Mouse (Mus musculus): ENCODE measurements around the gene Chst15. TPM values are rescaled to one million over a fixed set of nuclear protein-coding genes. Genes with fewer than 3 reads are reported as not detected.

Gene Chst15
- total RNA-seq (2021) = 10 to 100 TPM; 33.0 to 34.1 TPM
- long read RNA-seq, full-length matches to known transcripts = 7 of 15 reads
- long read RNA-seq, partial matches to known transcripts = 4 of 15 reads
- long read RNA-seq, other reads (novel, unspliced or antisense) = 4 of 15 reads

GRCm38 (mm10) chr7:132317036-132317541 is at the start of gene Chst15:
Gene Chst15 (minus strand): TSS chr7:132317228.
- no peak for DNase-seq (ENCODE audit: low spot score in 2 of 2)

DNA sequence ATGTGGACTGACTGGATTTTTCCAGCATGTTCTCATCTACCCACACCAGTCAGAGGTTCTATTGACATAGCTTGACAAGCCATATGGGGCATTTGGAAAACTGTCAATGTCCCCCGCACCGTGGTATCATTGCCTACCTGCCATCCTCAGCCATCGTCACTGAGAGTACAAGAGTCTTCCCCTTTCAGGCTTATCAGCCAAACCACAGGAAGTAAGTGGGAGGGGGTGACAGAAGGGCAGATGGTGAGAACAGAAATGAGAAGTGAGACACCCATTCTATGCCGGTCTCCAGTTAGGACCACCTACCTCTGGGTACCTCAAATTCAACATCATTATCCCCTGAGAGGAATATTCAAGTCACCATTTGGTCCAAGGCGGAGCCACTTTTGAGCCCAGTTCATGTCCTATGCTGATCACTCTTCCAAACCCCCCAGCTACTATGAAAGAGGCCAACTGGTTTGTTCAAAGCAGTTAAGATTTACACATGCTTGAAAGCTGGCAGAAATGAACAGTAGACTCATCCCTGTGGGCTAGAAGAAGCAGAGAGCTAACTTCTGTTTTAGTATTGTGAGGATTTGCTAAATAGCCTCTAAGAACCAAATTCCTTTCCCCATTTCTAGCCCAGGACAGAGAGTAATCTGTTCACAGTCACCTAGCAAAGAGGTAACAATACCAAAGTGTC is 48.8 kb upstream of the Chst15 start:
- DNase-seq (ENCODE audit: low spot score in 2 of 2) = no peak

GRCm38 (mm10) chr7:132365111-132365510 is 48.1 kb upstream of the Chst15 start:
- no peak for DNase-seq (ENCODE audit: low spot score in 2 of 2)

DNA sequence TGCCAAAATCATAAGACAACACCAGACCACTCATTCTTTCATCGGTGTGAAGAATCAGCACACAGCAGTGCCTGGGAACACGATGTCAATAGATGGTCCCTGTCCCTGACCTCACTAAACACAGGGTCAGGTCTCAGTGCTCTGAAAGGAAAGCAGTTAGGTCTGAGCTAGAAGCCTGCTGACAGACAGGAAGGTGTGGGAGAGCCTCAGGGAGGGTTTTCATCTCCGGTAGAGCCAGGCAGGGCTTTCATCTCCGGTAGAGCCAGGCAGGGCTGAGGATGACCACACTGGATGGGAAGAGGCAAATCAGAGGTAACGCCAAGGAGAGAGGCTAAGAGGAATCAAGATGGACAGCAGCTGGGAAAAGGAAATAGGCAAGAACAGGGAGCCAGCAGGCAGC is 47.5 kb upstream of the Chst15 start:
- no peak for DNase-seq (ENCODE audit: low spot score in 2 of 2)

DNA sequence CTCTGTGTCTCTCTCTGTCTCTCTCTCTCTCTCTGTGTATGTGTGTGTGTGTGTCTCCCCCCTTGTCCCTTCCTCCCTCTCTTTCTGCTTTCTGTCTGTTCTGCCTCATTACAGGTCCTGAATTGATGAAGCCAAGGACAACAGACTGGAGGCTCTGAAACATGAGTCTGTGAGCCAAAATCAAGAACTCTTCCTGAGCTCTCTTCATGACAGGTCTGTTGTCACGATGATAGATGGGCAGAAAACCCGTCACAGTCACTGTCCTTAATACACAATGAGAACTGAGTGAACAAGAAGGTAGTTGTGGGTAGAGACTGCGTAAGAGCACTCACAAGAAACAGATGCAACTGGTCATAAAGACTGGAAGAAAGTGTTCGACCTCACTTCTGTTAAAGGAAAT is 43.3 kb upstream of the Chst15 start:
- DNase-seq (ENCODE audit: low spot score in 2 of 2) = no peak

- no peak for DNase-seq (ENCODE audit: low spot score in 2 of 2)
These were observed 41.7 kb upstream of the Chst15 start for GRCm38 (mm10) chr7:132358709-132359108.

DNA sequence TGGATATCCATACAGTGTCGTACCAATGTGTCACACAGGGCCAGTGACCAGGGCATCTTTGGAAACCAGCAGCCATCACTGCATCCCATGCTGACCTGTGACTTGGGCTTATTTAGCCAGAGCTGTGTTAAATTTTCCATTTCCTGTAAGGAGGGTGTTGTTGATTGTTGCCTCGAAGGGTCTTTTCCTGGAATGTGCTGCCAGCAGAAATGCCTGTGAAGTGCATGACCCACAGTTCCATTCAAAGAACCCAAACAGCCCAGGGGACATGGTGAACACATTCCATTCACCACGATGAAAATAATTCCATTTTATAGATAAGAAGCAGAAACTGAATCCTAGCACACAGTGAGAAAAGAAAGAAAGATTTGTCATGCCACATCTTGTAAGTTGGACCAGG is 41.2 kb upstream of the Chst15 start:
- DNase-seq (ENCODE audit: low spot score in 2 of 2) = no peak

DNA sequence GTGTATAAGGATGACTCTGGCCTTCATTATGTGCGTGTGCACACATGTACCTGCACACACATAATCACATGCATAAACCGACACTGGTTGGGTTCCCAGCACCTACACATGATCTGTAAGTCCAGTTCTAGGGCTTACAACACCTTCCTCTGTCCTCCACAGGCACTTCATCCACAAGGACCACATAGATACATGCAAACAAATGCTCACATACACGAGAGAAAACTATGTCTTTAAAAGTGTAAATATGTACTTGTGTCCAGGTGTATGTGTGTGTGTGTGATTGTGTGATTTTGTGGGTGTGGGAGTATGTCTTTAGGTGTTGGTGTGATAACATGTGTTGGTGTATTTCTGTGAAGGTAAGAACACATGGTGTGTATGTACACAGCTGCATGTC is 40.8 kb upstream of the Chst15 start:
- no peak for DNase-seq (ENCODE audit: low spot score in 2 of 2)

- no peak for DNase-seq (ENCODE audit: low spot score in 2 of 2)
These were observed 40.1 kb upstream of the Chst15 start for GRCm38 (mm10) chr7:132356881-132357840.

- no peak for DNase-seq (ENCODE audit: low spot score in 2 of 2)
These were observed 39.2 kb upstream of the Chst15 start for GRCm38 (mm10) chr7:132356185-132356584.

DNA sequence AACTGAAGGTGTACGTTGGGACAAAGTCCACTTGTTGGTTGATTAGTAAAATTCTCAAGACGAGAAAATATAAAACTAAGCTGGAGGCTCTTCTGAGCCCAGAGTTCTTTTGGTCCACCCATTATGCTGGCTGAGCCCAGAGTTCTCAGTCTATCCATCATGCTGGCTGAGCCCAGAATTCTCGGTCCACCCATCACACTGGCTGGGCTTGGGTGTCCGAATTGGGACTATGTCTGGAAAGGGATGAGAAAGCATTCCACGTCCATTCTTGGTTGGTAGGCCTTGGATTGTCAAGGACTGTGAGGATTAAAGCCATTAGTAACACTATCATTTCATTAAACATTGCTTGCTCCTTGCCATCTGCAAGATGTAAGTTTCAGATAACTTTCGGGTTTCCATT is 38.7 kb upstream of the Chst15 start:
- no peak for DNase-seq (ENCODE audit: low spot score in 2 of 2)

- DNase-seq (ENCODE audit: low spot score in 2 of 2) = no peak
These were observed 32.1 kb upstream of the Chst15 start for GRCm38 (mm10) chr7:132349075-132349572.

GRCm38 (mm10) chr7:132347273-132348045 is 30.4 kb upstream of the Chst15 start:
- DNase-seq (ENCODE audit: low spot score in 2 of 2) = no peak

GRCm38 (mm10) chr7:132345526-132346070 is 28.6 kb upstream of the Chst15 start:
- DNase-seq (ENCODE audit: low spot score in 2 of 2) = no peak

DNA sequence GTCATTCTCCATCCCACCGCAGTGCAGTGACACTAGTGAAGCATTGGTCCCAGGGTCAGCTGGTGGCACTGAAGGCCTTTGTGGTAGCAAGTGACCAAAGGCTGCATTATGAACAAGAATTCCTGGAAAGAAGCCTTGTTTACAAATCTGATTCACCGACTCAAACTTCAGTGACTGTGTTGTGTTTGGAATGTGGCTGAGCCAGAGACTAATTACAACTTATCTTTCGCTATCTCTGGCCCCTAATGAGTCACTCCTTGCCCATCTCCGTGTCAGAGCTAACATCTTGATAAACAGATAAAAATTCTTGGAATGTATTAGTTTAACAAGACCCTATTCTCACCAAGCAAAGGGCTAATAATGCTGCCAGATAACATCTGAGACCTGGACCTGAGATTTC is 27.6 kb upstream of the Chst15 start:
- no peak for DNase-seq (ENCODE audit: low spot score in 2 of 2)

DNA sequence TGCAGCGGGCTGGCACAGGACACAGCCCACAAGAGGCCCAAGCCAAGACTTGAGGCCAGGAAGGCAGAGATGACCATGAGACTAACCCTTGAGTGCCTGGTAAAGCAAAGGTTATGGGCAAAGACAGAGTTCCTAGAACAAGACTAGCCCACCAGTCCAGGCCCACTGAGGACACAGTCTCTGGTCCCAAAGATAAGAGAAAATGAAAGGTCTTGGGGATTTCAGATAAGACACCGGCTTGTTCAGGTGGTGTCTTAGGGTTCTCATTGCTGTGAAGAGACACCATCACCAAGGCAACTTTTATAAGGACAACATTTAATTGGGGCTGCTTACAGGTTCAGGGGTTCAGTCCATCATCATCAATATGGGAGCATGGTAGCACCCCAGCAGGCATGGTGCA is 26.9 kb upstream of the Chst15 start:
- DNase-seq (ENCODE audit: low spot score in 2 of 2) = no peak

- DNase-seq (ENCODE audit: low spot score in 2 of 2) = no peak
These were observed 26.1 kb upstream of the Chst15 start for GRCm38 (mm10) chr7:132343146-132343545.

DNA sequence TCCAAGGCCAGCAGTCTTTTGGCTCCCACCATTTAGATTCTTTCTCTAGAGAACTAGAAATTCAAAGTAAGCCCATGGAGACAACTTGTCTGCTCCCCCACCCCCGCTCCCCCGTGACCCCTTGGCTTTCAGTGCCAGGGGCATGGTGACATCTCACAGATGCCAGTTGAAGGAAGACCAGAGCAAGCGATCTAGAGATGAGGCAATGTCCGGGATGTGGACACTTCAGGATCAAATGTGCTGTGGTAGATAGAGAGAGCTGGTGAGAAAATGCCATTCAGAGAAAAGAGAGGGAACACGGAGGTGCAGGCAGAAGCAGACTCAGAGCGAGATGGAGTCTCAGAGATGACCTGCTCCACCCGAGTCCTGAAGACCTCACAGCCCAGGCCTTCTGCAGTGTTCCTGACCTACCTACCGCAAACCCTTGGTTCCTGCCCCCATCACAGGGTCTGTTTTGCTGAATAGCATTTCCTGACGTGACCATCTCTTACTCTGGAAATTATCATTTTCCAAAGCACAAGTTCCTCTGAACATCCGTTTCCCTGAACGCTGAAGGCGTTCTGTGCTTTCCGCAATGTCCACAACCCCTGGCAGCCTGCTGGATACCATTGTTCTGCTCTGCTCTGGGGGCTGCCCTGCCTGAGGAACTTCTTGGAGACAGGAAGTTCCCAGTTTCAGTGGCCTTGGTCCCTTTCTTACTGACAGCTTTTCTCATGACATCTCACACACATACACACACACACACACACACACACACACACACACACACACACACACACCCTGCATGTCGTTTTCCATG is 22.2 kb upstream of the Chst15 start:
- no peak for DNase-seq (ENCODE audit: low spot score in 2 of 2)

DNA sequence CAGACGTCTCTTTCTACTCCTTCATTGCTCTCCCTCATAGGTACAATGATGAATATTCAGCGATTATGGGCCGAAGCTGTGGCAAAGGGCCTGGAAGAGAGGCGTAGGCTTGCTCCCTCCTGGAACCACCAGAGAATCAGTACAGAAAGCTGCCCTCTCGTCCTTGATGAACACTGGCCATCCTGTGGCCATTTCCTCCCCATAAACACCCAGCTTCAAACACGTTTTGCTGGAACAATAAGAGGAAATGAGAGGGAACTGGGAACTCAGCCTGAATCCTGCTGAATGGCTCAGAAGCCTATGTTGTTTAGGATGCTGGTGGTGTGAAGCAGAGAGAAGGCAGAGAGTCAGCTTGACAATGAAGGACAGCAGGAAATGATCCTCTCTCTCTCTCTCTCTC is 21.3 kb upstream of the Chst15 start:
- DNase-seq (ENCODE audit: low spot score in 2 of 2) = no peak

All from layer of hippocampus, postnatal 10 days (tissue).